Mouse (Mus musculus): Measurements from ENCODE around the gene Jkamp. TPM values are rescaled to one million over a fixed set of nuclear protein-coding genes. Genes with fewer than 3 reads are reported as not detected.
A peak's percentile ranks its signal among the peaks of the same experiment; 100 is the strongest.

Jkamp gene
- polyA plus RNA-seq, 1 experiment from 2014 or later = 81.7 TPM

DNA sequence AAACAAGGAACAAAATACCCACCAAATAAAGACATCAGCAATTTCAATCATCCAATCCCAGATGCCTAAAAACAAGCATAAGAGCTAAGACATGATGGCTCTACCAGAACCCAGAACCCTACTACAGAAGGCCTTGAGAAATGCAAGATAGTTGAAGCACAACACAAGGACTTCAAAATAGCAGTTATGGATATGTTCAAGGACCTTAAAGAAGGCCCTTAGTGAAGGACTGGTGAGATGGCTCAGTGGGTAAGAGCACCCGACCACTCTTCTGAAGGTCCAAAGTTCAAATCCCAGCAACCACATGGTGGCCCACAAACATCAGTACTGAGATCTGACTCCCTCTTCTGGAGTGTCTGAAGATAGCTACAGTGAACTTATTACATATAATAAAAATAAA is 27.6 kb upstream of the Jkamp start:
- no peak overlapping the region for H3K27ac ChIP-seq
- H3K27me3 ChIP-seq = no peaks in the 10 kb centered on the region
- ATAC-seq (ENCODE audit: low FRiP score) = no peak
- H3K4me1 ChIP-seq = no peaks in the 10 kb centered on the region
- no peak overlapping the region for H3K9ac ChIP-seq
- 73% methylated on average over 1 of the region's 1 CpGs for WGBS
- H3K9me3 ChIP-seq = no peaks in the 10 kb centered on the region
- no peak overlapping the region for H3K4me2 ChIP-seq
- H3K36me3 ChIP-seq (replicated peaks) = no peaks in the 10 kb centered on the region
- H3K4me3 ChIP-seq (replicated peaks) = no peak overlapping the region

DNA sequence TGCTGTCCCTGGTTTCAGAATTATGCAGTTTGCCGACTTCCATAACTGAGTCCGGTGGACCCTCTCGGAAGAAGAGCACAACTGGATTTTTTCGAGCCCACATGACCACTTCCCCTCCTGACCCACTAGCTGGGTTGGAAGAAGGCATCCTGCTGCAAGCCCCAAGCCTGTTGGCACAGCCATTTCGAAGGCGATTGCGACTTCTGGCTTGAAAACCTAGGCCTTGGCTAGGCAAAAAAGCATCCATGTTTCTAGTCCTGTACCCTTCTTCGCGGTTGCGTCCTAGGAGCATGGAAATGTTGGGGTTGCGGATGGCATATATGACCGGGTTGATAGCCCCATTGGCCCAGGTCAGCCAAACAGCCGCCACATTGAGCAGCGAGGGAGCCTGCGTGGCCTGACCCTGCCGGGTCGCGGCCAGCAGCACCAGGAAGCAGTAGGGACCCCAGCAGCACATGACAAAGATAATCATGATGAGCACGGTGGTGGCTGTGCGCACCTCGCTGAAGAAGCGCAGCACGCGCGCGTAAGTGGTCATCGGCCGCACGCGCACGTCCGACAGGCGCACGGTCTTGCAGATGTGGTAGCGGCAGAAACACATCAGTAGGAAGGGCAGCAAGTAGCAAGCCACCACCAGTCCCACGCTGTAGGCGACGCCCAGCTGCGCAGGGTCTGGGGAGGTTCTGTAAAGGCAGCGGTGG is 15.6 kb upstream of the Jkamp start:
- H3K27ac ChIP-seq = no peak overlapping the region
- H3K27me3 ChIP-seq = peaks cover 21% of the 10 kb centered on the region
- peak overlapping the region; percentile 69 for H3K4me3 ChIP-seq (replicated peaks)
- 4% methylated on average over 40 of the region's 40 CpGs for WGBS
- H3K4me2 ChIP-seq = peak overlapping the region; percentile 97
- H3K9ac ChIP-seq = peak overlapping the region; percentile 71
- no peak; the same call in none of the 2 replicates for ATAC-seq (ENCODE audit: low FRiP score)
- no peaks in the 10 kb centered on the region for H3K9me3 ChIP-seq
- H3K36me3 ChIP-seq (replicated peaks) = no peaks in the 10 kb centered on the region
- H3K4me1 ChIP-seq = peaks cover 10% of the 10 kb centered on the region

DNA sequence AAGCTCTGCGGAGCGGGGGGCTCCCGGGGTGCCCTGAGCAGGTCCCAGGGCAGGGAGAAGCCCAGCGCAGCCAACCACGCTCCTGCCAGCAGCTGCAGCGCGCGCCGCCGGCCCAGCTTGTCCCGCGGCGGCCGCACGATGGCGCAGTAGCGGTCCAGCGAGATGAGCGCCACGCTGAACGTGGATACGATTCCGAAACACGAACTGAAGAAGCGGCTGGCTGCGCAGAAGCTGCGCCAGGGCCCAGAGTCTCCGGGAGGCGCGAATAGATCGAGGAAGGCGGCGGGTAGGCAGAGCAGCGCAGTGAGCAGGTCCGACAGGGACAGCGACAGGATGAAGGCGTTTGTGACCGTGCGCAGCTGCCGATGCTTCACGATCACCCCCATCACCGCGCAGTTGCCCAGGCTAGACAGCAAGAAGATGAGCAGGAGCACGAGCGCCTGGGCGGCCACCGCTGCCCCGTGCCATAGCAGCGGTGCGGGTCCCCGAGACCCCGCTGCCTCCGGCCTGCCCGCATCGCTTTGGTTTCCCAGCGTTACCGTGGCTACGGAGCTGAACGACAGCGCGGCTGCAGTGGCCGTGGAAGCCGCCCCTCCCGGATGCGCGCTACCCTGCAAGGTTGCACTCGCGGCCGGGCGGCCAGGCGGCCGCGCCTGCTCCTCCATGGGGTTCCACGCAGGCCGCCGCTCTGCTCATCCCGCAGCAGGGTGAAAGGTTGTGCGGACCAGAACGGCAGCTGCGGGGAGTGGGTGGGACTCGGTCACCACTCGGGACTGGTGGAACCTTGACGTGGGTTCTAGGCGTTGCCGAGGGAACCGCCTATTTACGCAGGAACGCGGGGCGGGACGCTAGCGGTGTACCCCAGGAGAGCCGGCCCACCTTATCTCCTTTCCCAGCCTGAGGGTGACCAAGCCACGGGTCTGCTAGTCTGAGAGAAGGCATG is 14.8 kb upstream of the Jkamp start, which contains the start of gene Gpr135:
Gpr135 (minus strand) TSS at position 799 of the 943 bp plus-strand sequence.
- peaks cover 21% of the 10 kb centered on the region for H3K27me3 ChIP-seq
- peak within 1 kb of the TSS; percentile 71 for H3K9ac ChIP-seq
- peaks cover 10% of the 10 kb centered on the region for H3K4me1 ChIP-seq
- peak within 1 kb of the TSS; percentile 74 for H3K27ac ChIP-seq
- H3K36me3 ChIP-seq (replicated peaks) = no peaks in the 10 kb centered on the region
- H3K9me3 ChIP-seq = no peaks in the 10 kb centered on the region
- peak within 1 kb of the TSS; percentile 69 for H3K4me3 ChIP-seq (replicated peaks)
- H3K4me2 ChIP-seq = peak within 1 kb of the TSS; percentile 97
- ATAC-seq (ENCODE audit: low FRiP score) = peak; percentile 87
- WGBS = under 1% methylated on average over 94 of the region's 94 CpGs

DNA sequence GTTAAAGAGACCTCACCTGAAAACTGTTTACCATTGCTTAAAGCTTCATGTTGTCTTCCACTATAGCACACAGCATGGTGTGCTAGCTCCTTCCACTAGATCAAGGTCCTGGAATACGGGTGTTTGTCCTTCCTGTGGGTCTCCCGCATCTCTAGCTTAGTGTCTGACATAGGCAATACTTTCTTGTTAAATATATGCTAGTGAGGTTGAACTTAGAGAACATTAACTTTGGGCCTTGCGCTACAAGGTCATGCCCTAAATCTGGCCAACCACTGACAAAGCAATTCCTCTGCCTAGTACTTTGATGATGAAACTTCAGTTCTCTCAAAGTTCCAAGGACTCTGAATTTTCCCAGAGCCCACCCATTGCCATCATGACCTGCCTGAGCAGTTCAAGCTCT is 7.1 kb upstream of the Jkamp start:
- Histone ChIP-seq H3K4me3 (replicated peaks) (no peak overlapping the region), H3K9me3 (no peaks in the 10 kb centered on the region), H3K4me1 (peaks cover 7% of the 10 kb centered on the region; the same call in 1 of the 2 replicates), H3K27me3 (no peaks in the 10 kb centered on the region), H3K36me3 (replicated peaks) (no peaks in the 10 kb centered on the region), H3K27ac (no peak overlapping the region), H3K9ac (no peak overlapping the region), H3K4me2 (no peak overlapping the region)
- 89% methylated on average over 3 of the region's 3 CpGs for WGBS
- ATAC-seq (ENCODE audit: low FRiP score) = no peak

DNA sequence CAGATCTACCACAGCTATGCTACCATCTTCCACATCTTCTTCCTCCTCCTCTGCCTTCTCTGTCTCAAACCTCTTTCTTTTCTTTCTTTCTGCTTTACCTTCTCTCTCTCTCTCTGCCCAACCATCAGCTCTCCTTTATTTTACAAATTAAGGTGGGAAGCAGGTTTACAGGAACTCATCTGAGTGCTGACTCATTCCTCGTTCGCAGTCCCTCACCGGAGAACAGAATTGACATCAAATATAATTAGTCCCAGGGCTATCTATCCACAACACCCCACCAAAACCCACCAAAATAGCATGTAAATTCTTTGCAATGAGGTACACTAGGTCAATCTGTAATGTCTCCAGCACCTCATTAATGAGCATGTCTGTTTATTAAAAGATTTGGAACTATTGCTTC is 3.4 kb upstream of the Jkamp start:
- ATAC-seq (ENCODE audit: low FRiP score) = no peak

DNA sequence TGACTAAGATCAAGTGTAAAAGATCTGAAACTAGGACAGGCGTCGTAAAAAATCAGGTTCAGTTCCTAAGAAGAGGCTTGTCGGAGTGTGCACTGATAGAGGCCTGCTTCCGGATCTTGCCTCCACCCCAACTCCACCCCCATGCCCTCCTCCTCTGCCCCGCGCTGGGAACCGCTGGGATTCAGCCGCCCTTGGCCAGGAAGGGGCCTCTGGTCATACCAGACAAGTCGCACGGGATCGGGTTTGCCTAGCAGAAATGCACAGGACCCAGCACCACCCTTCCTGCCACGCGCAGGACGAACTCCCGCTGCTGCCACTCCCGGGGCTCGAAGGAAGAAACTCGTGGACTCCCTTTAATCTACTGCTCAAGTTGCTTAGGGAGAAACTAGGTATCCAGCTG is 3.0 kb upstream of the Jkamp start:
- WGBS = 42% methylated on average over 18 of the region's 18 CpGs
- H3K4me3 ChIP-seq (replicated peaks) = no peak overlapping the region

More for the DNA sequence above, 3.4 kb upstream of the Jkamp start:
- Histone ChIP-seq H3K27ac (no peak overlapping the region), H3K4me1 (peaks cover 19% of the 10 kb centered on the region), H3K4me2 (no peak overlapping the region), H3K9me3 (no peaks in the 10 kb centered on the region), H3K36me3 (replicated peaks) (no peaks in the 10 kb centered on the region), H3K4me3 (replicated peaks) (no peak overlapping the region), H3K9ac (no peak overlapping the region), H3K27me3 (no peaks in the 10 kb centered on the region)
- 84% methylated on average over 3 of the region's 3 CpGs for whole genome bisulfite sequencing

DNA sequence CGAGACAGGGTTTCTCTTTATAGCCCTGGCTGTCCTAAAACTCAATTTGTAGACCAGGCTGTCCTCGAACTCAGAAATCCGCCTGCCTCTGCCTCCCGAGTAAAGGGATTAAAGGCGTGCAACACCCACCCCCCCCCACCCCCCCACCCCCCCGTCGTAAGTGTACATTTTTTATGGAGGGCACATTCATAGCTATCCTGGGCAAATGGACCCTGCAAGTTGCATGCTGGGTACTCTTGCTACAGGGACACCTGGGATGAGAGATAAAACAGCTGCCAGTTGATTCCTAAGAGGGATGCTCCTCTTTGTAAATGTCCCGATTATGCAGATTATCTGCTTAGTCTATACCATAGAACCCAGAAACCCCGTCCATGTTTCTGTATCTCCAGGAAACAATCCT is 2.1 kb upstream of the Jkamp start:
- no peak overlapping the region for H3K9ac ChIP-seq
- H3K4me1 ChIP-seq = peaks cover 30% of the 10 kb centered on the region
- no peak overlapping the region for H3K4me2 ChIP-seq
- H3K36me3 ChIP-seq (replicated peaks) = no peaks in the 10 kb centered on the region
- no peak overlapping the region for H3K27ac ChIP-seq
- no peaks in the 10 kb centered on the region for H3K27me3 ChIP-seq
- H3K4me3 ChIP-seq (replicated peaks) = no peak overlapping the region
- H3K9me3 ChIP-seq = no peaks in the 10 kb centered on the region
- ATAC-seq (ENCODE audit: low FRiP score) = no peak
- WGBS = 87% methylated on average over 9 of the region's 9 CpGs

More for the DNA sequence above, 3.0 kb upstream of the Jkamp start:
- Histone ChIP-seq H3K4me2 (peak overlapping the region; percentile 24; the same call in 1 of the 2 replicates), H3K9me3 (no peaks in the 10 kb centered on the region), H3K4me1 (peaks cover 21% of the 10 kb centered on the region), H3K27me3 (no peaks in the 10 kb centered on the region), H3K27ac (no peak overlapping the region), H3K36me3 (replicated peaks) (no peaks in the 10 kb centered on the region), H3K9ac (0 out of 2 replicates have a peak overlapping the region, but pooled peaks have one; percentile 1)
- no peak for ATAC-seq (ENCODE audit: low FRiP score)

DNA sequence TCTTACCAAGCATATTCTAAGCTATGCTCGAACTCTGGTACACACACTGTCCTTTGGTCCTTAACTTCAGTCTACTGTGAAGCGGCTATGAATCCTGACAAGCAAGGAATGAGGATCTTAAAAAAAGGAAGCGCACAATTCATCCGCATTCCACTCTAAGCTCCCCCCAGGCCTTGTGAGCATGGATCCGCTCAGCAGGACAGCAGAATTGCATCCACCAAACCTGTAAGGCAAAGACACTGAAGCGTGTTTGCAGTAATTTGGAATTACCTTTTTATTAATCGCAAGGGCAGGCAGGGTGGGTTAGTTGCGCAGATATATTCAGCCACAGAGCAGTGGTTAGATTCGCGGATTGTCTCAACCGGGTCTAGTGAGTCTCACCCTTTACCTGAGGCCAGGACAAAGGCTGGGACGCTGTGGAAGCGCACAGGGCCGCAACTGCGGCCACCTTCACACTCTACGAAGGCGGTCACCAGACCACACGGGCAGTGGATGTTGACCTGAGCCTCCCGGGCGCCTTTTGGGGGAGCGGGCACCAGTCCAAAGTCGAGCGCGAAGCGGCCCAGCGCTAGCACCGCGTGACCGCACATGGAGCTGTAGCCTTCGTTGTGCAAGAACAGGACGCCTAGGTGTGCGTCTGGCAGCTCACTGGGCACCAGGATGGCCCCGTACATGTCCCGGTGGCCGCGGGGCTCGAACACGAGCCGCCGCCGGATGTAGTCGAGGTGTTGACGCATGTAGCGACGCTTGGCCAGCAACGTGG is 947 bp upstream of the Jkamp start:
- WGBS = 3% methylated on average over 46 of the region's 46 CpGs
- Histone ChIP-seq H3K4me2 (peak overlapping the region; percentile 69), H3K4me3 (replicated peaks) (peak overlapping the region; percentile 70), H3K36me3 (replicated peaks) (no peaks in the 10 kb centered on the region), H3K27ac (peak overlapping the region; percentile 73), H3K9me3 (no peaks in the 10 kb centered on the region), H3K4me1 (peaks cover 30% of the 10 kb centered on the region), H3K9ac (peak overlapping the region; percentile 52), H3K27me3 (no peaks in the 10 kb centered on the region)
- ATAC-seq (ENCODE audit: low FRiP score) = peak; percentile 5

DNA sequence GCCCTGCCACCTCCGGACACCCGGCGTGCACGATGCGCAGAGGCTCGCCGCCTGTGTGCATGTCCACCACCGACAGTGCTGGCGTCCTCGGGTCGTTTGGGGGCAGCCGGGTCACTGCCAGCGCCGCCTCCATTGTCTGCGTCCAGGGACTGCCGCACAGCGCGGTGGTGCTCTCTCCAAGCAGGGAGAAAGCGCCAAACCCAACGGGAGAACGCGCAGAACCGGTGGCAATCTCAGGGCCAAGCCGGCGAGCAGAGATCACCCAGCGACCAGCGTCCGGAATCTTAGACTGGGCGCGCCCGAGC is 413 bp upstream of the Jkamp start:
- Histone ChIP-seq H3K36me3 (replicated peaks) (no peaks in the 10 kb centered on the region), H3K9ac (peak overlapping the region; percentile 52), H3K4me1 (peaks cover 30% of the 10 kb centered on the region), H3K4me2 (peak overlapping the region; percentile 69), H3K27me3 (no peaks in the 10 kb centered on the region), H3K27ac (peak overlapping the region; percentile 73), H3K4me3 (replicated peaks) (peak overlapping the region; percentile 70), H3K9me3 (no peaks in the 10 kb centered on the region)
- WGBS = under 1% methylated on average over 31 of the region's 31 CpGs
- no peak for ATAC-seq (ENCODE audit: low FRiP score)

DNA sequence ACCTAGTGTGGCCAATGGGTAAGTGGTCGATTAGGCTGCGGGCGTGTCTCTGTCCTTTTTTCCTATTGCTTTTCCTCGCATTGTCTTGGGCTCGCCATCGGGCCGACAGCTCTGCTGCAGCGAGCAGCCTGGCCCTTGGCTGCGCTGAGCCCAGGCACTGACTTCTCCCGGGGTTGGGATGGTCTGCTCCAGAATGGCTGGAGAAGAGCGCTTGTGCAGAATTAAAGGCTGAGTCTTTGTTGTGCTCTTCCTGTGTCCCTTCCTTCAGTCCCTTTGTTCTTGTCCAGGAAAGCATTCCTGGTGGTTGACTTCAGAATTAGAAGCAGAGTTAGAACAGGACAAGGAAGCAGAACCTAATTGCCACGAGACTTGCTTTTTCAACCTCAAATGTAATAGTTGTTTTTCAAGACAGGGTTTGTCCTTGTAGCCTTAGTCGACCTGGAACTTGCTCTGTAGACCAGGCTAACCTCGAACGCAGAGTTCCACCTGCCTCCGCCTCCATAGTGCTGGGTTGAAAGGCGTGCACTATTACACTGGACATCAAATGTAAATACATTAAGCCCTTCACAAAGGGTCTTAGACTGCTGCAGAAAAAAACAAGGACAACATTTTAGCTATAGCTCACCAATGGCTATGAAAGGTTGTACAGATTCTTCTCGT is 907 bp downstream of the Jkamp start:
- Histone ChIP-seq H3K27me3 (no peaks in the 10 kb centered on the region), H3K27ac (peak overlapping the region; percentile 98), H3K9me3 (no peaks in the 10 kb centered on the region), H3K36me3 (replicated peaks) (peaks cover 7% of the 10 kb centered on the region), H3K4me1 (peaks cover 30% of the 10 kb centered on the region), H3K4me3 (replicated peaks) (peak overlapping the region; percentile 70), H3K9ac (peak overlapping the region; percentile 84), H3K4me2 (peak overlapping the region; percentile 69)
- no peak for ATAC-seq (ENCODE audit: low FRiP score)
- 1% methylated on average over 18 of the region's 18 CpGs for WGBS

DNA sequence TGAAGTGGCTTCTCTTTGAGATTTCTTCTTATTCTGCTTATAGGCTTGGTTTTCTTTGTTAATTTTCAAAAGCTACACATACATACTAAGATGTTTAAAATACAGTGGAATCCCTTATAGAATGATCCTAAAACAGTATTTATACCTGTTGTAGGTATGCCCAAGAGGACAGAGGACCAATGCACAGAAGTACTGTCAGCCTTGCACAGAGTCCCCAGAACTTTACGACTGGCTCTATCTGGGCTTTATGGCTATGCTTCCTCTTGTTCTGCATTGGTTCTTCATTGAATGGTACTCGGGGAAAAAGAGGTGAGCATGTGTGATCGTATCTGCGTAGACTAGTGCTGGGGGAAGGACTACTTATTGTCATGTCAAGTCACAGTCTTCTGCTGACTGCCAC is 4.4 kb downstream of the Jkamp start:
- Histone ChIP-seq H3K4me2 (no peak overlapping the region), H3K36me3 (replicated peaks) (peaks cover 41% of the 10 kb centered on the region), H3K27me3 (no peaks in the 10 kb centered on the region), H3K27ac (no peak overlapping the region), H3K9ac (no peak overlapping the region), H3K9me3 (no peaks in the 10 kb centered on the region), H3K4me1 (peaks cover 15% of the 10 kb centered on the region), H3K4me3 (replicated peaks) (no peak overlapping the region)
- 93% methylated on average over 4 of the region's 4 CpGs for WGBS
- no peak for ATAC-seq (ENCODE audit: low FRiP score)

Measured in forebrain, embryonic 12.5 days (tissue).